Mouse (Mus musculus) heart, adult 2 months (tissue): Measurements from ENCODE around the gene Dpm2.

ENCODE experiments used
- CTCF ChIP-seq: fragments of 200-600 bp; IDR thresholded peaks from 2 replicates; pipeline ENCODE4 v1.8.1; 2022; ENCODE audit warnings: antibody characterized with exemption, mild to moderate bottlenecking, moderate library complexity
- EP300 ChIP-seq: fragments of 200-500 bp; IDR thresholded peaks from 2 replicates; pipeline ENCODE4 v1.6.1; 2011; ENCODE audit warnings: low read depth, low read length, control low read depth; ENCODE audit not compliant: insufficient read depth
- POLR2A ChIP-seq: fragments of 200-500 bp; IDR thresholded peaks from 2 replicates; pipeline ENCODE4 v1.6.1; 2011; ENCODE audit warnings: mild to moderate bottlenecking, low read depth, low read length, control low read depth; ENCODE audit not compliant: insufficient read depth

DNA sequence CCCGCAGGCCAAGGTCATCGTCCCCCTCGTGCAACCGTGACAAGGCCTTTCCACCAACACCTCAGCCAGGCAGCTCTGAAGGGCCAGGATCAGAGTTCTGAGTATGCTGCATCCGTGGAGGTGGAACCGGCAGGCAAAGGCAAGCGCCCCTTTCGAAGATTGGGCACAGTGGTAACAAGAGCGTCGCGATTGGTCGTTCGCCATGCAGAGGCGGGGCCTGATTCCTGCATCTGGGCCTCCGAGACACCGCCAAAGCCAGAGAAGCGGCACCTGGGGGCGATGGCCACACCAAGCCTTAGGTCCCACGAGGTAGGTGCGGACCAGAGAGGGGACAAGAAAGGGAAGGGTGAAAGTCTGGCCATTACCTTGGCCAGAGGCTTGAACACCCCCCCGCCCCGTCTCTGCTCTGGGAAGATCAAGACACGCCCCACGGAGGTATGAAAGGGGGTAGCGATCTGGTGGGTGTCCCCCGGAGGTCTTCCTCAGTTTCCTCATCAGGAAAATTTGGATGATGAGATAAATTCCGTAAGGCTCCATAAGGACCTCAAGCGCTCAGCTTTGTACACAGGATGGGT is 5.0 kb downstream of the Dpm2 start, which contains the start of gene 9430097D07Rik:
- TF ChIP-seq POLR2A (no peak), CTCF (no peak), EP300 (no peak)
